Mouse (Mus musculus) ES-Bruce4 (cell line): ENCODE results near the gene Comp. TPM values are rescaled to one million over a fixed set of nuclear protein-coding genes. Genes with fewer than 3 reads are reported as not detected.

Experiments
- H3K27ac ChIP-seq: 2 replicates; pipeline ENCODE4 v1.5.1; 2012; ENCODE audit warnings: low read length, inconsistent platforms; ENCODE audit not compliant: insufficient read depth
- H3K27me3 ChIP-seq: 2 replicates; pipeline ENCODE4 v1.6.1; 2012; ENCODE audit warnings: mild to moderate bottlenecking, low read length, inconsistent platforms; ENCODE audit not compliant: control insufficient read depth, poor library complexity, insufficient read depth, severe bottlenecking
- H3K36me3 ChIP-seq: 2 replicates; pipeline ENCODE4 v1.6.1; 2012; ENCODE audit warnings: inconsistent platforms, mild to moderate bottlenecking, low read length, moderate library complexity; ENCODE audit not compliant: control insufficient read depth, poor library complexity, insufficient read depth, severe bottlenecking
- H3K4me1 ChIP-seq: one replicate; pipeline ENCODE4 v1.8.1; 2011; ENCODE audit warnings: low read length; ENCODE audit not compliant: control insufficient read depth, insufficient read depth
- H3K4me3 ChIP-seq: 2 replicates; pipeline ENCODE4 v1.5.1; 2011; ENCODE audit warnings: low read depth, mild to moderate bottlenecking, low read length
- H3K9ac ChIP-seq: 2 replicates; pipeline ENCODE4 v1.6.1; 2012; ENCODE audit warnings: low read depth, mild to moderate bottlenecking, inconsistent platforms; ENCODE audit not compliant: poor library complexity, severe bottlenecking
- H3K9me3 ChIP-seq: replicated peaks from 2 replicates; pipeline ENCODE4 v1.6.1; 2012; ENCODE audit warnings: mild to moderate bottlenecking, low read length, inconsistent platforms; ENCODE audit not compliant: control insufficient read depth, poor library complexity, insufficient read depth, severe bottlenecking
- CTCF ChIP-seq: IDR thresholded peaks from one replicate; pipeline ENCODE4 v1.8.1; 2011; ENCODE audit warnings: low read depth, low read length
- EP300 ChIP-seq: IDR thresholded peaks from 2 replicates; pipeline ENCODE4 v1.6.1; 2011; ENCODE audit warnings: low read depth, low read length; ENCODE audit not compliant: insufficient read depth
- POLR2A ChIP-seq: IDR thresholded peaks from one replicate; pipeline ENCODE4 v1.8.1; 2011; ENCODE audit warnings: low read length; ENCODE audit not compliant: insufficient read depth
- polyA plus RNA-seq: library from polyadenylated mRNA; stranded (reverse); fragments of >200 nt; gene quantifications from 2 replicates; pipeline ENCODE4 v1.2.4, GENCODE M21; 2011; ENCODE audit warnings: low read depth; ENCODE audit not compliant: missing spikeins, insufficient read depth, insufficient read length

Gene Comp
- polyA plus RNA-seq, 1 experiment: 2.0 TPM

- Histone ChIP-seq H3K27ac (no peak overlapping the region), H3K4me3 (peak overlapping the region; percentile 91), H3K27me3 (no peaks in the 10 kb centered on the region), H3K9me3 (no peaks in the 10 kb centered on the region), H3K4me1 (peaks cover 10% of the 10 kb centered on the region), H3K36me3 (peaks cover 17% of the 10 kb centered on the region), H3K9ac (peak overlapping the region; percentile 99)
- TF ChIP-seq POLR2A (no peak), CTCF (no peak), EP300 (no peak)
Measured at GRCm38 (mm10) chr8:70351035-70351999, 22.0 kb upstream of the Comp start.

- Histone ChIP-seq H3K4me1 (peaks cover 10% of the 10 kb centered on the region), H3K9ac (peak overlapping the region; percentile 99), H3K9me3 (no peaks in the 10 kb centered on the region), H3K36me3 (peaks cover 14% of the 10 kb centered on the region), H3K27ac (no peak overlapping the region), H3K27me3 (no peaks in the 10 kb centered on the region), H3K4me3 (peak overlapping the region; percentile 91)
- no peak for TF ChIP-seq POLR2A
- TF ChIP-seq CTCF: no peak
- no peak for TF ChIP-seq EP300
Measured at GRCm38 (mm10) chr8:70352000-70352384, 21.4 kb upstream of the Comp start.

- Histone ChIP-seq H3K9ac (peak overlapping the region; percentile 99), H3K9me3 (no peaks in the 10 kb centered on the region), H3K27me3 (no peaks in the 10 kb centered on the region), H3K27ac (peak overlapping the region; percentile 26), H3K4me1 (peaks cover 10% of the 10 kb centered on the region), H3K36me3 (peaks cover 14% of the 10 kb centered on the region), H3K4me3 (peak overlapping the region; percentile 91)
- TF ChIP-seq EP300 (no peak), POLR2A (no peak), CTCF (no peak)
Measured at GRCm38 (mm10) chr8:70352657-70353151, 20.7 kb upstream of the Comp start.

- peak within 1 kb of the TSS; percentile 91 for H3K4me3 ChIP-seq
- peak within 1 kb of the TSS; percentile 99 for H3K9ac ChIP-seq
- H3K36me3 ChIP-seq: peaks cover 14% of the 10 kb centered on the region
- no peaks in the 10 kb centered on the region for H3K9me3 ChIP-seq
- no peaks in the 10 kb centered on the region for H3K27me3 ChIP-seq
- H3K4me1 ChIP-seq: peaks cover 10% of the 10 kb centered on the region
- peak within 1 kb of the TSS; percentile 81 for H3K27ac ChIP-seq
- no peak for TF ChIP-seq EP300
- peak; percentile 97 for TF ChIP-seq POLR2A
- TF ChIP-seq CTCF: no peak
Measured at GRCm38 (mm10) chr8:70353194-70353817, 20.1 kb upstream of the Comp start, which contains the start of gene Upf1. Upf1 (minus strand) TSS chr8:70353278.

- H3K9ac ChIP-seq: peak overlapping the region; percentile 69
- H3K36me3 ChIP-seq: peaks cover 12% of the 10 kb centered on the region
- peak overlapping the region; percentile 81 for H3K27ac ChIP-seq
- H3K4me3 ChIP-seq: peak overlapping the region; percentile 75
- peaks cover 6% of the 10 kb centered on the region for H3K4me1 ChIP-seq
- TF ChIP-seq POLR2A (no peak), CTCF (no peak), EP300 (no peak)
- H3K27me3 ChIP-seq: no peaks in the 10 kb centered on the region
- no peaks in the 10 kb centered on the region for H3K9me3 ChIP-seq
Measured at GRCm38 (mm10) chr8:70354004-70354403, 19.4 kb upstream of the Comp start.

GRCm38 (mm10) chr8:70356111-70356510, 17.2 kb upstream of the Comp start:
- no peak overlapping the region for H3K4me3 ChIP-seq
- H3K9ac ChIP-seq: no peak overlapping the region; the same call in 1 of the 2 replicates
- no peaks in the 10 kb centered on the region for H3K9me3 ChIP-seq
- peaks cover 3% of the 10 kb centered on the region for H3K4me1 ChIP-seq
- no peaks in the 10 kb centered on the region for H3K36me3 ChIP-seq
- no peaks in the 10 kb centered on the region for H3K27me3 ChIP-seq
- TF ChIP-seq EP300 (0 out of 2 replicates have a peak, but pooled peaks have one; percentile 7), CTCF (no peak), POLR2A (no peak)
- peak overlapping the region; percentile 62; the same call in 1 of the 2 replicates for H3K27ac ChIP-seq
